Mouse (Mus musculus): ENCODE measurements around the gene Cdk5r2. TPM values are rescaled to one million over a fixed set of nuclear protein-coding genes. Genes with fewer than 3 reads are reported as not detected.
"Not testable (repeated sequence)": the region's sequence is repeated elsewhere in the genome, so short reads cannot be mapped to it uniquely, and the experiment has no call there.

Gene Cdk5r2
- total RNA-seq (2021): 100 to 1,000 TPM; 474 to 481 TPM

- intact Hi-C loops (cut with DNase I): no loop called here
- peak; percentile 93 to 98 for DNase-seq (ENCODE audit: extremely low spot score in 1 of 2, low spot score in 2 of 2)
Observed at GRCm38 (mm10) chr1:74854306-74855056, at the start of gene Cdk5r2. TSS of gene Cdk5r2 (plus strand) at chr1:74854934.

GRCm38 (mm10) chr1:74805340-74805835 is 49.3 kb upstream of the Cdk5r2 start:
- intact Hi-C loops (cut with DNase I): no loop called here
- no peak for DNase-seq (ENCODE audit: extremely low spot score in 1 of 2, low spot score in 2 of 2)

- DNase-seq (ENCODE audit: extremely low spot score in 1 of 2, low spot score in 2 of 2): no peak
- intact Hi-C loops (cut with DNase I): loop anchor here (2.0 kb wide), 1 partner anchor 17 kb away; no protein-coding TSS in a partner anchor
Observed at GRCm38 (mm10) chr1:74805843-74806242, 48.9 kb upstream of the Cdk5r2 start.

- DNase-seq (ENCODE audit: extremely low spot score in 1 of 2, low spot score in 2 of 2): peak in 1 of 2 experiments; percentile 76
- intact Hi-C loops (cut with DNase I): loop anchor here (2.0 kb wide), 1 partner anchor 18 kb away; no protein-coding TSS in a partner anchor
Observed at GRCm38 (mm10) chr1:74806360-74807311, 48.1 kb upstream of the Cdk5r2 start.

GRCm38 (mm10) chr1:74807551-74808071 is 47.1 kb upstream of the Cdk5r2 start:
- intact Hi-C loops (cut with DNase I): loop anchor here (2.0 kb wide), 2 partner anchors 19 to 49 kb away; no protein-coding TSS in a partner anchor

GRCm38 (mm10) chr1:74808078-74808477 is 46.7 kb upstream of the Cdk5r2 start:
- intact Hi-C loops (cut with DNase I): loop anchor here (2.0 kb wide), 1 partner anchor 49 kb away; no protein-coding TSS in a partner anchor
- DNase-seq (ENCODE audit: extremely low spot score in 1 of 2, low spot score in 2 of 2): peak; percentile 89 to 91

More at GRCm38 (mm10) chr1:74807551-74808071, 47.1 kb upstream of the Cdk5r2 start:
- DNase-seq (ENCODE audit: extremely low spot score in 1 of 2, low spot score in 2 of 2): peak in 1 of 2 experiments; percentile 71

GRCm38 (mm10) chr1:74809007-74809406 is 45.7 kb upstream of the Cdk5r2 start:
- intact Hi-C loops (cut with DNase I): loop anchor here (2.0 kb wide), 1 partner anchor 48 kb away; no protein-coding TSS in a partner anchor

GRCm38 (mm10) chr1:74814931-74815647 is 39.6 kb upstream of the Cdk5r2 start:
- intact Hi-C loops (cut with DNase I): no loop called here
- no peak for DNase-seq (ENCODE audit: extremely low spot score in 1 of 2, low spot score in 2 of 2)

More at GRCm38 (mm10) chr1:74809007-74809406, 45.7 kb upstream of the Cdk5r2 start:
- DNase-seq (ENCODE audit: extremely low spot score in 1 of 2, low spot score in 2 of 2): peak in 1 of 2 experiments; percentile 72

GRCm38 (mm10) chr1:74815965-74816364 is 38.8 kb upstream of the Cdk5r2 start:
- DNase-seq (ENCODE audit: extremely low spot score in 1 of 2, low spot score in 2 of 2): not testable (repeated sequence)
- intact Hi-C loops (cut with DNase I): loop anchor here (2.0 kb wide), 1 partner anchor 41 kb away; no protein-coding TSS in a partner anchor

GRCm38 (mm10) chr1:74816612-74817199 is 38.0 kb upstream of the Cdk5r2 start:
- peak; percentile 90 to 96 for DNase-seq (ENCODE audit: extremely low spot score in 1 of 2, low spot score in 2 of 2)
- intact Hi-C loops (cut with DNase I): loop anchor here (2.0 kb wide), 1 partner anchor 40 kb away; no protein-coding TSS in a partner anchor

GRCm38 (mm10) chr1:74817219-74817618 is 37.5 kb upstream of the Cdk5r2 start:
- intact Hi-C loops (cut with DNase I): loop anchor here (2.0 kb wide), 1 partner anchor 40 kb away; no protein-coding TSS in a partner anchor
- no peak for DNase-seq (ENCODE audit: extremely low spot score in 1 of 2, low spot score in 2 of 2)

GRCm38 (mm10) chr1:74818509-74818908 is 36.2 kb upstream of the Cdk5r2 start:
- no peak for DNase-seq (ENCODE audit: extremely low spot score in 1 of 2, low spot score in 2 of 2)

GRCm38 (mm10) chr1:74823598-74823997 is 31.1 kb upstream of the Cdk5r2 start:
- DNase-seq (ENCODE audit: extremely low spot score in 1 of 2, low spot score in 2 of 2); intact Hi-C loops (cut with DNase I): not testable (repeated sequence)

More at GRCm38 (mm10) chr1:74818509-74818908, 36.2 kb upstream of the Cdk5r2 start:
- intact Hi-C loops (cut with DNase I): no loop called here

- DNase-seq (ENCODE audit: extremely low spot score in 1 of 2, low spot score in 2 of 2): peak; percentile 46 to 82
- intact Hi-C loops (cut with DNase I): no loop called here
Observed at GRCm38 (mm10) chr1:74824518-74825302, 30.0 kb upstream of the Cdk5r2 start.

GRCm38 (mm10) chr1:74830061-74830460 is 24.7 kb upstream of the Cdk5r2 start:
- intact Hi-C loops (cut with DNase I): no loop called here
- DNase-seq (ENCODE audit: extremely low spot score in 1 of 2, low spot score in 2 of 2): no peak

GRCm38 (mm10) chr1:74833255-74833654 is 21.5 kb upstream of the Cdk5r2 start:
- no peak for DNase-seq (ENCODE audit: extremely low spot score in 1 of 2, low spot score in 2 of 2)
- intact Hi-C loops (cut with DNase I): no loop called here

- intact Hi-C loops (cut with DNase I): no loop called here
- DNase-seq (ENCODE audit: extremely low spot score in 1 of 2, low spot score in 2 of 2): no peak
Observed at GRCm38 (mm10) chr1:74843090-74843489, 11.6 kb upstream of the Cdk5r2 start.
